Mouse (Mus musculus): Measurements from ENCODE around the gene Memo1.
"Not testable (repeated sequence)": the region's sequence is repeated elsewhere in the genome, so short reads cannot be mapped to it uniquely, and the experiment has no call there.

Gene Memo1

GRCm38 (mm10) chr17:74295026-74295970, at the start of gene Memo1:
Gene Memo1 (minus strand): TSS chr17:74295521.
- peak; percentile 86 for DNase-seq (ENCODE audit: low spot score)

- DNase-seq (ENCODE audit: low spot score), result no peak
Measured at GRCm38 (mm10) chr17:74341151-74341550, 45.8 kb upstream of the Memo1 start.

- DNase-seq (ENCODE audit: low spot score), result peak; percentile 83
Measured at GRCm38 (mm10) chr17:74338937-74339804, 43.9 kb upstream of the Memo1 start, which contains the start of gene Spast. Gene Spast (plus strand): TSS chr17:74338987.

GRCm38 (mm10) chr17:74338225-74338931, 43.1 kb upstream of the Memo1 start:
- peak; percentile 94 for DNase-seq (ENCODE audit: low spot score)

GRCm38 (mm10) chr17:74331049-74331676, 35.8 kb upstream of the Memo1 start:
- no peak for DNase-seq (ENCODE audit: low spot score)

- DNase-seq (ENCODE audit: low spot score), result peak; percentile 28
Measured at GRCm38 (mm10) chr17:74328146-74328545, 32.8 kb upstream of the Memo1 start.

- not testable (repeated sequence) for DNase-seq (ENCODE audit: low spot score)
Measured at GRCm38 (mm10) chr17:74327195-74327594, 31.9 kb upstream of the Memo1 start.

GRCm38 (mm10) chr17:74323844-74324243, 28.5 kb upstream of the Memo1 start, which contains the start of gene Dpy30:
Gene Dpy30 (minus strand): TSS chr17:74323944.
- no peak for DNase-seq (ENCODE audit: low spot score)

- DNase-seq (ENCODE audit: low spot score), result no peak
Measured at GRCm38 (mm10) chr17:74322400-74323054, 27.2 kb upstream of the Memo1 start.

- DNase-seq (ENCODE audit: low spot score), result no peak
Measured at GRCm38 (mm10) chr17:74318721-74319120, 23.4 kb upstream of the Memo1 start.

- peak; percentile 90 for DNase-seq (ENCODE audit: low spot score)
Measured at GRCm38 (mm10) chr17:74316309-74316863, 21.1 kb upstream of the Memo1 start.

GRCm38 (mm10) chr17:74315445-74316308, 20.4 kb upstream of the Memo1 start:
- no peak for DNase-seq (ENCODE audit: low spot score)

GRCm38 (mm10) chr17:74306021-74306420, 10.7 kb upstream of the Memo1 start:
- no peak for DNase-seq (ENCODE audit: low spot score)

- DNase-seq (ENCODE audit: low spot score), result no peak
Measured at GRCm38 (mm10) chr17:74305616-74306015, 10.3 kb upstream of the Memo1 start.

GRCm38 (mm10) chr17:74304060-74304459, 8.7 kb upstream of the Memo1 start:
- no peak for DNase-seq (ENCODE audit: low spot score)

- no peak for DNase-seq (ENCODE audit: low spot score)
Measured at GRCm38 (mm10) chr17:74300089-74300488, 4.8 kb upstream of the Memo1 start.

GRCm38 (mm10) chr17:74296991-74297390, 1.7 kb upstream of the Memo1 start:
- DNase-seq (ENCODE audit: low spot score), result not testable (repeated sequence)

GRCm38 (mm10) chr17:74296076-74296823, 929 bp upstream of the Memo1 start:
- no peak for DNase-seq (ENCODE audit: low spot score)
